Mouse (Mus musculus) E14TG2a.4 (cell line): ENCODE data around the gene Rhcg.

Experiments used
- H3K27me3 ChIP-seq: 2 replicates; pipeline ENCODE4 v1.6.1; 2014; ENCODE audit warnings: low read length, control low read depth; ENCODE audit not compliant: insufficient read depth
- H3K36me3 ChIP-seq: 2 replicates; pipeline ENCODE4 v1.6.1; 2014; ENCODE audit warnings: low read length, control low read depth; ENCODE audit not compliant: insufficient read depth
- H3K4me1 ChIP-seq: replicated peaks from 2 replicates; pipeline ENCODE4 v1.6.1; 2014; ENCODE audit warnings: low read depth, low read length, control low read depth
- H3K4me3 ChIP-seq: replicated peaks from 2 replicates; pipeline ENCODE4 v1.5.1; 2014; ENCODE audit warnings: mild to moderate bottlenecking, low read length
- H3K9me3 ChIP-seq: 2 replicates; pipeline ENCODE4 v1.6.1; 2014; ENCODE audit warnings: low read length, control low read depth
- CTCF ChIP-seq: conservative IDR thresholded peaks from 2 replicates; pipeline ENCODE4 v1.5.1; 2014; ENCODE audit warnings: low read length
- NANOG ChIP-seq: IDR thresholded peaks from 2 replicates; pipeline ENCODE4 v1.6.1; 2014; ENCODE audit warnings: borderline replicate concordance, low read length, mixed read lengths
- POU5F1 ChIP-seq: IDR thresholded peaks from 2 replicates; pipeline ENCODE4 v1.6.1; 2014; ENCODE audit warnings: low read length, borderline replicate concordance

Rhcg gene

GRCm38 (mm10) chr7:79589763-79590559 lies 27.5 kb downstream of the Rhcg start:
- Histone ChIP-seq H3K9me3 (peaks cover 17% of the 10 kb centered on the region), H3K4me1 (peaks cover 35% of the 10 kb centered on the region), H3K36me3 (no peaks in the 10 kb centered on the region), H3K4me3 (no peak overlapping the region), H3K27me3 (peaks cover 92% of the 10 kb centered on the region)
- TF ChIP-seq CTCF (no peak), POU5F1 (no peak), NANOG (no peak)

- Histone ChIP-seq H3K36me3 (no peaks in the 10 kb centered on the region), H3K27me3 (peaks cover 93% of the 10 kb centered on the region), H3K4me1 (peaks cover 31% of the 10 kb centered on the region), H3K9me3 (peaks cover 17% of the 10 kb centered on the region), H3K4me3 (no peak overlapping the region)
- TF ChIP-seq POU5F1 (no peak), CTCF (no peak), NANOG (no peak)
Observed at GRCm38 (mm10) chr7:79588284-79588683, 29.2 kb downstream of the Rhcg start.

- peaks cover 34% of the 10 kb centered on the region for H3K4me1 ChIP-seq
- no peaks in the 10 kb centered on the region for H3K9me3 ChIP-seq
- H3K4me3 ChIP-seq, result peak overlapping the region; percentile 77
- peaks cover 93% of the 10 kb centered on the region for H3K27me3 ChIP-seq
- TF ChIP-seq POU5F1 (no peak), CTCF (no peak), NANOG (no peak)
- H3K36me3 ChIP-seq, result no peaks in the 10 kb centered on the region
Observed at GRCm38 (mm10) chr7:79578851-79579241, 38.6 kb downstream of the Rhcg start.

GRCm38 (mm10) chr7:79577931-79578850 lies 39.3 kb downstream of the Rhcg start:
- Histone ChIP-seq H3K9me3 (no peaks in the 10 kb centered on the region), H3K27me3 (peaks cover 93% of the 10 kb centered on the region), H3K4me1 (peaks cover 36% of the 10 kb centered on the region), H3K36me3 (no peaks in the 10 kb centered on the region), H3K4me3 (peak overlapping the region; percentile 77)
- TF ChIP-seq CTCF (no peak), POU5F1 (no peak), NANOG (no peak)

- peaks cover 46% of the 10 kb centered on the region for H3K4me1 ChIP-seq
- no peaks in the 10 kb centered on the region for H3K36me3 ChIP-seq
- 0 out of 2 replicates have a peak overlapping the region, but pooled peaks have one; percentile 17 for H3K4me3 ChIP-seq
- TF ChIP-seq POU5F1 (no peak), CTCF (no peak), NANOG (no peak)
- H3K9me3 ChIP-seq, result no peaks in the 10 kb centered on the region
- peaks cover 94% of the 10 kb centered on the region for H3K27me3 ChIP-seq
Observed at GRCm38 (mm10) chr7:79577096-79577874, 40.2 kb downstream of the Rhcg start.

GRCm38 (mm10) chr7:79576659-79577058 lies 40.8 kb downstream of the Rhcg start:
- H3K4me3 ChIP-seq, result no peak overlapping the region
- H3K4me1 ChIP-seq, result peaks cover 49% of the 10 kb centered on the region
- peaks cover 93% of the 10 kb centered on the region for H3K27me3 ChIP-seq
- TF ChIP-seq POU5F1 (no peak), CTCF (peak; percentile 84)
- no peaks in the 10 kb centered on the region for H3K36me3 ChIP-seq
- H3K9me3 ChIP-seq, result no peaks in the 10 kb centered on the region

GRCm38 (mm10) chr7:79572191-79572818 lies 45.2 kb downstream of the Rhcg start:
- Histone ChIP-seq H3K4me3 (peak overlapping the region; percentile 48), H3K4me1 (peaks cover 27% of the 10 kb centered on the region), H3K36me3 (no peaks in the 10 kb centered on the region), H3K27me3 (peaks cover 92% of the 10 kb centered on the region), H3K9me3 (no peaks in the 10 kb centered on the region)
- no peak for TF ChIP-seq NANOG
- TF ChIP-seq POU5F1, result no peak
